Mouse (Mus musculus) testis, postnatal 10 days (tissue): ENCODE results near the gene Vmn2r112.
"Not testable (repeated sequence)": the region's sequence is repeated elsewhere in the genome, so short reads cannot be mapped to it uniquely, and the experiment has no call there.

ENCODE experiments used
- DNase-seq: peaks from one replicate; pipeline ENCODE4 v3.0.0; 2021; ENCODE audit warnings: low spot score

Vmn2r112 gene

DNA sequence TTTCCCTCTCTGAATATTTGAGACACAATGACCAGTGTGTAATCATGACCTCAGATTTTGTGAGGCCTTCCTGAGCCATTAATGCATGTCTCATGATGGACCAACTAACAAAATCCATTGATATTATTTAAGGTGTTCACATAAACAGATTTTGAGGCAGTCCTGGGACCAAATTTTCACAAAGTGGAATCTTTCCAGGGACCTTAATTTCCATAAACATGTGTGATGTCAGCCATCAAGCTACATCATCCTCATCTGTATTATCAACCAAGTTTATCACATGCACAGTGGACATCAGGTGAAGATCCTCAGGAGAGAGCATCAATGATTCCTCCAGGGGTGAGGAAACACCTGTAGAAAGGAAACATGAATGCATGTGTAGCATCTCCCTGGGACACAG lies at the start of gene Vmn2r112:
Gene Vmn2r112 (plus strand): TSS at position 301 of the 400 bp plus-strand sequence.
- DNase-seq, result not testable (repeated sequence)

DNA sequence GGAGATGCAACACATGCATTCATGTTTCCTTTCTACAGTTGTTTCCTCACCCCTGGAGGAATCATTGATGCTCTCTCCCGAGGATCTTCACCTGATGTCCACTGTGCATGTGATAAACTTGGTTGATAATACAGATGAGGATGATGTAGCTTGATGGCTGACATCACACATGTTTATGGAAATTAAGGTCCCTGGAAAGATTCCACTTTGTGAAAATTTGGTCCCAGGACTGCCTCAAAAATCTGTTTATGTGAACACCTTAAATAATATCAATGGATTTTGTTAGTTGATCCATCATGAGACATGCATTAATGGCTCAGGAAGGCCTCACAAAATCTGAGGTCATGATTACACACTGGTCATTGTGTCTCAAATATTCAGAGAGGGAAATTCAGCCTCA lies 27.4 kb upstream of the Vmn2r112 start, which contains the start of gene Vmn2r111:
Gene Vmn2r111 (minus strand): TSS at position 101 of the 400 bp plus-strand sequence.
- DNase-seq, result not testable (repeated sequence)

DNA sequence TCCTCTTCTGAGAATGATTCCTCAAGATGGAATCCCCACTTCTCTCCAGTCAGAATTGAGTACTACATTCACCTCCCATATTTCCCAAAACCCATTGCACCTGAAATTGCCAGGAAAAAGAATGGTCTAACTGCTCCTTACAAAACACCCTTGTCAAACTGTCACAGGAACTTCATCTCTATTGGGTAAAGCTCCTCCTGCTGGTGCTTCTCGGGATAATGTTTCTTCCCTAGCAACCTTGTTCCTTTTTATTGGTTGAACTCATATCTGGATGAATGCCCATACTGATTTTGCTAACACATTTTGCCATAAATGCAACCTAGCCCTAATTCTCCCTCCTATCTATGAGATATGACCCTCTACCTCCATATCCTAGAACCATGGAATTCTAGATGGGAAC lies 29.9 kb downstream of the Vmn2r112 start:
- no peak for DNase-seq
